Mouse (Mus musculus) adrenal gland (tissue): ENCODE results near the gene Stoml3.

ENCODE experiments used
- intact Hi-C: fragments of 180-260 bp; cut with DNase I; formaldehyde crosslinking; loops from one replicate; pipeline ENCODE4 v1.15.1; 2025
- long read RNA-seq, 2 experiments: library from polyadenylated mRNA; unstranded; transcript quantifications; one replicate each; pipeline ENCODE4 v2.0.0; 2020; ENCODE audit warnings: borderline replicate concordance in 1 of 2; ENCODE audit not compliant: insufficient replicate concordance in 1 of 2

Stoml3 gene
- long read RNA-seq, experiment 1: 0 reads
- long read RNA-seq, experiment 2: 0 reads

DNA sequence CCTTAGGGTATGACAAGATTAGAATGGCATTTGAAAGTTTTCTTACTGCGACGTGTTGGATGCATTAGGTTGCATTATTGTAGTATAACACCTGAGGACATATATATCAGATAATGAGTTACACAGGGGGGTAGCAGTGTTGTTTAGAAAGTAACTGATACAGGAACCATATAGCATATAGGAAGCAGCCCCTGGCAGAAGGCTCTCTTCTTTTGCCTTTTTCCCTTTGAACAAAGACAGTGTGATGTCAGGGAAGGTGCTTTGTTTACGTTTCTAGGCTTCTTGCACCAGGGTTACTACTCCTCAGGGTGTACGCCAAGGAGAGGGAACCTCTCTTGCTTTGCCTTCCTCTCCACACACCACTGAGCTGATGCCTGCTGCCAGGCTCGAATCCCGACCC, at the start of gene Stoml3:
Gene Stoml3 (plus strand): TSS at position 301 of the 400 bp plus-strand sequence.
- intact Hi-C loops: no loop called here

DNA sequence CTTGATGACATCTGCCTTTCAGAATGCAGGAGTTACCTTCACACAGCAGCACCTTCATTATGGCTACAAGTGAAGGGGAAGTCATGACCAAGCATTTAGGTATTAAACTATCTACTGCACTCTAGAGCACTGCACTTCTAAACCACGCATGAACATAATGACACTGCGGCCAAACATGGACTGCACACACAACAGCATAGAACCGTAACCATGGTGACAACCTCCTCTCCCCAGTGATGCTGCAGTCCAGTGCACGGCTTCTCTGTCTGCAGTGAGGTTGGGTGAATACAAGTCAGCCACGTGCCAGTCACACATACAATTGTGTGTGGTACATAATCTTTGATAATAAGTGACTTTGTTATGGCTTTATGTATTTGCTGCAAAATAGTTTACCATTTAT, 42.9 kb upstream of the Stoml3 start:
- intact Hi-C loops: loop anchor here (10.0 kb wide), 1 partner anchor 201 kb away; no protein-coding TSS in a partner anchor

GRCm38 (mm10) chr3:53446801-53447200, 41.7 kb upstream of the Stoml3 start:
- intact Hi-C loops: loop anchor here (10.0 kb wide), 1 partner anchor 202 kb away; no protein-coding TSS in a partner anchor

GRCm38 (mm10) chr3:53448208-53448607, 40.2 kb upstream of the Stoml3 start:
- intact Hi-C loops: loop anchor here (2.0 to 10.0 kb wide), 2 partner anchors 203 to 419 kb away; no protein-coding TSS in a partner anchor

GRCm38 (mm10) chr3:53450666-53451065, 37.8 kb upstream of the Stoml3 start:
- intact Hi-C loops: no loop called here

DNA sequence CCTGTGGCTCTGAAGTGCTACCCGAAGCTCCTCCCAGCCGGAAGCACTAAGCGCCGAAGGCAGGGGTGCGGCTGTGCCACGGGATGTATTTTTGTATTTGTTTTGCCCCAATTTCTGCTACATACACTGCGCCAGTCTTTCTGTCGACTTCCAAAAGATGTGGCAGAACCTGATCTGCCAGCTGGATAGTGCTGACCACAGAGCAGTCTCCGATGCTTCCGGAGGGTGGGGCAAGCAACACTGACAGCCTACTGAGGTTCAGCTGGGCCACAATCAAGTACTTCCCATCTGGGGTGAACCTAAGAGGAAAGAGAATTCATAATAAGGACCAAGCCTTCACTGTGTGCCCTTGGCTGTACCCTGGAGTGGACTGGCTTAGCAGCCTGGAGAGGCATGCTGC, 36.1 kb upstream of the Stoml3 start:
- intact Hi-C loops: no loop called here

DNA sequence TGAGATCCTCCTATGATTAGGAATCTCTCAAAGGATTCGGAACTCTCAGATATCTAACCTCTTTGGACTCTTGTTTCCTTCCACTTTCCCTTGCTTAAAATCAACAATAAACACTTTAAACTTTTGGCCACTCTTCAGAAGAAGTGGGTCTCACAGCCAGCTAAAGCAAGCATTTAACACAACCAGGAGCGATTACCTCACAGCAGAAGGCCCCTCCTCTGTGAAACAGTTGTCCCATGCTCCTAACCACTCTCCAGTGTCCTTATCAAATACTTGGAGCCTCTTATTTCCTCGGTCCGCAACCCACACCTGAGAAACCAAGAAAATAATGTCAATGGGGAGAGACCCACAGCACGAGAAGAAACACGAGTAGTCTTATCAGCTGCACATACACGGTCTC, 35.1 kb upstream of the Stoml3 start:
- intact Hi-C loops: no loop called here

DNA sequence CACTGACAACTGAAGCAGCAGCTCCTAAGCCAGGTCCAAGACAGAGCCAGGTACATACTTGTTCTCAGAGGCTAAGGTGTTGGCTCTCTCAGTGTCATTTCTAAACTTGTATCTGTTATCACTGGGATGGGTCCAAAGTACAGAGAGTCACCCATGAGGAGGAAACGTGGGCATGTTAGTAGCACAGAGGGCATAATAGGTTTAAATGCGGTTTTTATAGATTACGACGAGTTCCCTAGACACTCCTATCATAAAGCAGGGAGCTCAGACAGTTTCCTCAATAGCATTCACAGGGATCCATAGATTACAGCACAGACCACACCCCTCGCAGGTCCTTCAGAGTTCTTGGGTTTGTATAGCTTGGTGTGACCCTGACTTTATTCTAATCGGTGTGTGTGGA, 34.4 kb upstream of the Stoml3 start:
- intact Hi-C loops: no loop called here

GRCm38 (mm10) chr3:53454561-53454960, 33.9 kb upstream of the Stoml3 start:
- intact Hi-C loops: no loop called here

DNA sequence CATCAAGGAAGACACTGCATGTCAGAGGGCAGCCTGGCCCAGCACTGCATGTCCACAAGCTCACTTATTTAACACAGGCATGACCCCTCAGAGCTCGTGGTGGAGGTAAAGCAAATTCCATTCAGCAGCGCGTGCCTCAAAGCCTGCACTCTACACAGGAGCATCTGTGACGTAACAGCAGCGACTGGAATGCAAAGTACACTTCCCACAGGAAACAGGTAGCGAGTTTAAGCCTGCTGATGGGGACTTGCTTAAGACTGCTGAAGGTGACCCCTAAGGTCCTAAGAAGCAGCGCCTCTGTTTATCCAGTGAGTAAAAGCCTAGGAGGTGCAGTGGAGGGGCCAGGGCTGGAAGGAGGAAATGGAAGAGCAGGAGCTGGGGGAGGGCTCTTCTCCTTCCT, 33.5 kb upstream of the Stoml3 start:
- intact Hi-C loops: no loop called here

DNA sequence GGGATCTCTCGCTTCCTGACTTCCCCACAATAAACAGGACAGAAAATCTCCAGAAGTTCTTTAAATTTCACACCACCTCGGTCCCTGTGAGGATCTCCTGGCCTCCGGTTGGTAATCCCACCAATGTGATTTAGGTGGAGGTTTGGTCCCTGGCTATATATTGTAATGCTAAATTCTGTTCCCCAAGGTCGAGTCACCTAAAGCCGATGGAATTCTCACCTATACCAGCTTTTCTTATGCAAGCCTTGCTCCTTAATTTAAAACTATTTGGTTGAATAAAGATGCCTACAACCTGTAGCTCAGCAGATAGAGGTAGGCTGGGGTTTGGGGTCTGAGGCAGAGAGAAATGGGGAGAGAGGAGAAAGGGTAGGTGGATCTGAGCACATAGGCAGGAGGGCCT, 30.7 kb upstream of the Stoml3 start:
- intact Hi-C loops: no loop called here

GRCm38 (mm10) chr3:53460106-53460505, 28.3 kb upstream of the Stoml3 start:
- intact Hi-C loops: loop anchor here (5.0 kb wide), 1 partner anchor 402 kb away; the partner anchor contains the start of gene Ufm1

DNA sequence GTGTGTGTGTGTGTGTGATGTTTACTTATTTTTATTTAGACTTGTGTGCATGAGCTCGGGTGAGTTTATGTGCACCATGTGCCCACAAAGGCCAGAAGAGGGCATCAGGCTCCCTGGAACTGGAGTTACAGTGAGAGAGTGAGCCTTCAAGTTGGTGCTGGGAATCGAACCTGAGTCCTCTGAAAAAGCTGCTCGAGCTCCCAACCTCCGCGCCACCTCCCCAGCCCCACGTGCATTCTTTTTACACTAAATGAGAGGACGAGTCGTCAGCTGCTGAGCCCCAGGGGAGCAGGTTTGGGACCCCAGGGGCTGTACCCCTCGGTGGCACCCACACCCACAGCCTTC, 25.8 kb upstream of the Stoml3 start:
- intact Hi-C loops: loop anchor here (5.0 kb wide), 1 partner anchor 400 kb away; the partner anchor contains the start of gene Ufm1

GRCm38 (mm10) chr3:53463046-53463764, 25.2 kb upstream of the Stoml3 start, which contains the start of the genes Nhlrc3 and Proser1:
Gene Nhlrc3 (minus strand): TSS chr3:53463332.
Gene Proser1 (plus strand): TSS chr3:53463666.
- intact Hi-C loops: loop anchor here (5.0 kb wide), 1 partner anchor 399 kb away; the partner anchor contains the start of gene Ufm1

- intact Hi-C loops: loop anchor here (5.0 kb wide), 1 partner anchor 399 kb away; the partner anchor contains the start of gene Ufm1
Observed at GRCm38 (mm10) chr3:53463765-53464114, 24.7 kb upstream of the Stoml3 start.

DNA sequence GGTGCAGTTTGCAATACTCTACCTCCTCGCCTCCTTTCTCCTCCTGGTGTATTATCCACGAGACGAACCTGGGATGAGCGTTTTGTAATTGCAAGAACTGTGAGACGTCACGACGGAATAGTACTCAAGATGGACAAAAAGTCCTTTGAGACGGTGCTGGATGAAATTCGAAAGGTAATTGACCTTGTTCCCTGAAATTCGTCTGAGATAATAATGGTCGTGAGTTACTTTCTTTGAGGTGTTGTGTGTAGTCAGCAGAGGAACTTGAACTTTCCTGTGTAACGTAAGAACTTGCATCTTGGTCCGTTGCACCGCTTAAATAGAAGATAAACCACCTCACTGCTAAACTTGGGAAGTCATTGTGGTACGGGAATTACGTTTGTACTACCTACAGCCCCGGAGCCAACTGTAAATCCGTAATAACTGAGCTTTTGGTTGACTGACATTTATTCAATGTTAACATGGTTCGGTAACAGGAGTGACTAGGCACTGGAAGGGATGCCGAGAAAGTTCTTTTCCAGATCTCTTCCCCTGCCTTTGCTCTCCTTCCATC, 24.2 kb upstream of the Stoml3 start:
- intact Hi-C loops: loop anchor here (5.0 kb wide), 1 partner anchor 398 kb away; the partner anchor contains the start of gene Ufm1

DNA sequence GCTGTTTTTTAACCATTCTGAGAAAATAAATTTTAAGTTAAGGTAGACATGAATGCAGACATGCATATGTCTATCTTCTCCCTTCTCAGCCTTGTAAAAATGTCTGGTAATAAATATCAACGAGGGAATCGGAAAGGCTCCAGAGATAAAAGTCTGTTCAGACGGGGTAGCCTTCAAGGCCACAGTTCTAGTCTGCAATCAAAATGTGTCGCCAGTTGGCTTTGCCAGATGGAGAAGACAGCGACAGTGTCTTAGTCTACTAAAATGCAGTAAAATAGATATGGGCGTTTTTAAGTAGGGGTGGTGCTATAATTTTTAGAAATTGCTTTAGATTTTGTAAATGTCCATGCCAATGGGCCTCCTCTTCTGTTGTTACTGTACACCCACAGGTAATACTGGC, 23.1 kb upstream of the Stoml3 start:
- intact Hi-C loops: no loop called here

GRCm38 (mm10) chr3:53466481-53466880, 22.0 kb upstream of the Stoml3 start:
- intact Hi-C loops: no loop called here

DNA sequence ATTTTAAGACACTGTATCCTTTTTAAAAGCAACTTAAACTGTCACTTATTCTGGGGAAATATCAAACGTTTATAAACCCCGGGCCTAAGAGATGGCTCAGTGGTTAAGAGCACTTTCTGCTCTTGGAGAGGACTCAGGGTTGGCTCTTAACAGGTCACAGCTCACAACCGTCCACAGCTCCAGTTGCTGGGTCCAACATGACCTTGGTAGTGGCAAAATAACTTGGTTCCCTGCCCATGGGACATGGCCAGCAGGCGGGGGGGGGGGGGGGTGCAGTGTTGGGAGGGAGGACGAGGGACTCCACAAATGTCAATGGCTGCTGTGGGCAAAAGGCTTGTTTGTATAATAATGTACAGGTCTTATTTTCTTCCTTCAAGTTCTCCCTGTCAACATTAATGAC, 21.1 kb upstream of the Stoml3 start:
- intact Hi-C loops: no loop called here

GRCm38 (mm10) chr3:53469650-53470049, 18.8 kb upstream of the Stoml3 start:
- intact Hi-C loops: no loop called here

- intact Hi-C loops: no loop called here
Observed at GRCm38 (mm10) chr3:53472061-53472460, 16.4 kb upstream of the Stoml3 start.

GRCm38 (mm10) chr3:53474179-53474578, 14.3 kb upstream of the Stoml3 start:
- intact Hi-C loops: no loop called here

DNA sequence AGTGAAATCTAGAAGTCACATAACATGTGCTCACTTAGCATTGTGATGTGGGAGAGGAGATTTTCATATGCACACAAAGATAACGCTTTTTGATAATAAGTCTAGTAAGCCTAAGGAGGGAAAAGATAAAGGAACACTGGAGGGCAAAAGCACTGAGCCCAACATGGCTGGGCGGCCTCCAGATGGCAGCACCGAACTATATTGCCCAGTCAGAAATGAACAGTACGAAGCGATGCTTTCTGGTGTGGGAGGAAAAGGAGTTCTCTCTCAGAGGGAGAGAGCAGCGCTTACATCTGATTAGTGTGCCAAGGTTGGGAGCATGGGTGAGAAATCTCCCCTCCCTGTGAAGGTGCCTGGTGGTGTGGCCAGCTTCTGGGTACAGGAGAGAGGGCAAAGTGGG, 12.6 kb upstream of the Stoml3 start:
- intact Hi-C loops: no loop called here
